Mouse (Mus musculus): Measurements from ENCODE around the gene Gga2. TPM values are rescaled to one million over a fixed set of nuclear protein-coding genes. Genes with fewer than 3 reads are reported as not detected.

Gene Gga2
- 79.0 and 87.5 TPM in 2 replicates for polyA plus RNA-seq (2015; fragmentation: Nextera tagmentation; extraction: Ambion mirVana)

GRCm38 (mm10) chr7:122020667-122021354 lies at the start of gene Gga2:
Gene Gga2 (minus strand): TSS chr7:122021222.
- Histone ChIP-seq H3K27me3 (ENCODE audit: control insufficient read depth, insufficient read depth, low read length) (no peaks in the 10 kb centered on the region), H3K9ac (ENCODE audit: low read length) (peak within 1 kb of the TSS; percentile 82), H3K36me3 (ENCODE audit: control insufficient read depth, insufficient read depth) (no peaks in the 10 kb centered on the region; the same call in 1 of the 2 replicates), H3K4me3 (ENCODE audit: low read length) (peak within 1 kb of the TSS; percentile 68), H3K9me3 (replicated peaks; ENCODE audit: control insufficient read depth, low read length) (no peaks in the 10 kb centered on the region), H3K27ac (ENCODE audit: low read length) (peak within 1 kb of the TSS; percentile 85), H3K4me2 (ENCODE audit: low read depth, low read length) (peak within 1 kb of the TSS; percentile 74), H3K4me1 (ENCODE audit: control insufficient read depth, insufficient read depth, low read length) (peaks cover 24% of the 10 kb centered on the region)
- under 1% methylated on average over 50 of the region's 50 CpGs for WGBS
- ATAC-seq (replicated peaks; ENCODE audit: extremely low read depth, insufficient read depth, low FRiP score): peak; percentile 84

GRCm38 (mm10) chr7:122067517-122068381 lies 46.7 kb upstream of the Gga2 start:
- peak; percentile 3; the same call in 1 of the 2 replicates for ATAC-seq (replicated peaks; ENCODE audit: extremely low read depth, insufficient read depth, low FRiP score)
- Histone ChIP-seq H3K9ac (ENCODE audit: low read length) (peak overlapping the region; percentile 97), H3K4me3 (ENCODE audit: low read length) (peak overlapping the region; percentile 99), H3K4me2 (ENCODE audit: low read depth, low read length) (peak overlapping the region; percentile 71), H3K27ac (ENCODE audit: low read length) (peak overlapping the region; percentile 87), H3K36me3 (ENCODE audit: control insufficient read depth, insufficient read depth) (peaks cover 26% of the 10 kb centered on the region), H3K9me3 (replicated peaks; ENCODE audit: control insufficient read depth, low read length) (no peaks in the 10 kb centered on the region), H3K27me3 (ENCODE audit: control insufficient read depth, insufficient read depth, low read length) (no peaks in the 10 kb centered on the region), H3K4me1 (ENCODE audit: control insufficient read depth, insufficient read depth, low read length) (peaks cover 31% of the 10 kb centered on the region)
- WGBS: under 1% methylated on average over 57 of the region's 58 CpGs

GRCm38 (mm10) chr7:122066945-122067516 lies 46.0 kb upstream of the Gga2 start, which contains the start of the genes Ubfd1 and Ears2:
Gene Ubfd1 (plus strand): TSS chr7:122067175.
Gene Ears2 (minus strand): TSS chr7:122067263.
- H3K4me3 ChIP-seq (ENCODE audit: low read length): peak within 1 kb of the TSS; percentile 99
- peak within 1 kb of the TSS; percentile 97 for H3K9ac ChIP-seq (ENCODE audit: low read length)
- peak; percentile 98 for ATAC-seq (replicated peaks; ENCODE audit: extremely low read depth, insufficient read depth, low FRiP score)
- peak within 1 kb of the TSS; percentile 87 for H3K27ac ChIP-seq (ENCODE audit: low read length)
- peaks cover 31% of the 10 kb centered on the region for H3K4me1 ChIP-seq (ENCODE audit: control insufficient read depth, insufficient read depth, low read length)
- under 1% methylated on average over 60 of the region's 60 CpGs for WGBS
- peak within 1 kb of the TSS; percentile 96 for H3K4me2 ChIP-seq (ENCODE audit: low read depth, low read length)
- peaks cover 26% of the 10 kb centered on the region for H3K36me3 ChIP-seq (ENCODE audit: control insufficient read depth, insufficient read depth)
- no peaks in the 10 kb centered on the region for H3K9me3 ChIP-seq (replicated peaks; ENCODE audit: control insufficient read depth, low read length)
- H3K27me3 ChIP-seq (ENCODE audit: control insufficient read depth, insufficient read depth, low read length): no peaks in the 10 kb centered on the region

GRCm38 (mm10) chr7:122066102-122066944 lies 45.3 kb upstream of the Gga2 start:
- H3K4me1 ChIP-seq (ENCODE audit: control insufficient read depth, insufficient read depth, low read length): peaks cover 31% of the 10 kb centered on the region
- H3K4me2 ChIP-seq (ENCODE audit: low read depth, low read length): peak overlapping the region; percentile 96
- peaks cover 20% of the 10 kb centered on the region; the same call in 1 of the 2 replicates for H3K36me3 ChIP-seq (ENCODE audit: control insufficient read depth, insufficient read depth)
- H3K9me3 ChIP-seq (replicated peaks; ENCODE audit: control insufficient read depth, low read length): no peaks in the 10 kb centered on the region
- peak overlapping the region; percentile 99 for H3K4me3 ChIP-seq (ENCODE audit: low read length)
- peak overlapping the region; percentile 87 for H3K27ac ChIP-seq (ENCODE audit: low read length)
- peak overlapping the region; percentile 97 for H3K9ac ChIP-seq (ENCODE audit: low read length)
- WGBS: 13% methylated on average over 31 of the region's 31 CpGs
- peak; percentile 43; the same call in 1 of the 2 replicates for ATAC-seq (replicated peaks; ENCODE audit: extremely low read depth, insufficient read depth, low FRiP score)
- no peaks in the 10 kb centered on the region for H3K27me3 ChIP-seq (ENCODE audit: control insufficient read depth, insufficient read depth, low read length)

- H3K36me3 ChIP-seq (ENCODE audit: control insufficient read depth, insufficient read depth): peaks cover 17% of the 10 kb centered on the region; the same call in 1 of the 2 replicates
- peak overlapping the region; percentile 96 for H3K4me2 ChIP-seq (ENCODE audit: low read depth, low read length)
- H3K4me1 ChIP-seq (ENCODE audit: control insufficient read depth, insufficient read depth, low read length): peaks cover 30% of the 10 kb centered on the region
- ATAC-seq (replicated peaks; ENCODE audit: extremely low read depth, insufficient read depth, low FRiP score): no peak
- 33% methylated on average over 1 of the region's 1 CpGs for WGBS
- H3K27me3 ChIP-seq (ENCODE audit: control insufficient read depth, insufficient read depth, low read length): no peaks in the 10 kb centered on the region
- H3K9ac ChIP-seq (ENCODE audit: low read length): peak overlapping the region; percentile 97; the same call in 1 of the 2 replicates
- peak overlapping the region; percentile 87 for H3K27ac ChIP-seq (ENCODE audit: low read length)
- H3K4me3 ChIP-seq (ENCODE audit: low read length): peak overlapping the region; percentile 99; the same call in 1 of the 2 replicates
- no peaks in the 10 kb centered on the region for H3K9me3 ChIP-seq (replicated peaks; ENCODE audit: control insufficient read depth, low read length)
Observed at GRCm38 (mm10) chr7:122065656-122066055, 44.6 kb upstream of the Gga2 start.

- no peak overlapping the region for H3K4me3 ChIP-seq (ENCODE audit: low read length)
- H3K36me3 ChIP-seq (ENCODE audit: control insufficient read depth, insufficient read depth): peaks cover 30% of the 10 kb centered on the region
- H3K4me2 ChIP-seq (ENCODE audit: low read depth, low read length): no peak overlapping the region
- no peak for ATAC-seq (replicated peaks; ENCODE audit: extremely low read depth, insufficient read depth, low FRiP score)
- H3K4me1 ChIP-seq (ENCODE audit: control insufficient read depth, insufficient read depth, low read length): no peaks in the 10 kb centered on the region
- H3K27ac ChIP-seq (ENCODE audit: low read length): no peak overlapping the region
- no peak overlapping the region for H3K9ac ChIP-seq (ENCODE audit: low read length)
- 79% methylated on average over 5 of the region's 5 CpGs for WGBS
- 0 out of 2 replicates have a peak, but pooled peaks cover 2% of the 10 kb centered on the region for H3K9me3 ChIP-seq (replicated peaks; ENCODE audit: control insufficient read depth, low read length)
- H3K27me3 ChIP-seq (ENCODE audit: control insufficient read depth, insufficient read depth, low read length): no peaks in the 10 kb centered on the region
Observed at GRCm38 (mm10) chr7:122056633-122057032, 35.6 kb upstream of the Gga2 start.

GRCm38 (mm10) chr7:122050834-122051233 lies 29.8 kb upstream of the Gga2 start:
- H3K9ac ChIP-seq (ENCODE audit: low read length): no peak overlapping the region
- ATAC-seq (replicated peaks; ENCODE audit: extremely low read depth, insufficient read depth, low FRiP score): no peak
- H3K27me3 ChIP-seq (ENCODE audit: control insufficient read depth, insufficient read depth, low read length): no peaks in the 10 kb centered on the region
- no peak overlapping the region for H3K4me2 ChIP-seq (ENCODE audit: low read depth, low read length)
- peaks cover 24% of the 10 kb centered on the region for H3K4me1 ChIP-seq (ENCODE audit: control insufficient read depth, insufficient read depth, low read length)
- H3K27ac ChIP-seq (ENCODE audit: low read length): peak overlapping the region; percentile 6; the same call in 1 of the 2 replicates
- WGBS: 67% methylated on average over 1 of the region's 1 CpGs
- H3K9me3 ChIP-seq (replicated peaks; ENCODE audit: control insufficient read depth, low read length): no peaks in the 10 kb centered on the region
- H3K4me3 ChIP-seq (ENCODE audit: low read length): no peak overlapping the region
- peaks cover 20% of the 10 kb centered on the region; the same call in 1 of the 2 replicates for H3K36me3 ChIP-seq (ENCODE audit: control insufficient read depth, insufficient read depth)

GRCm38 (mm10) chr7:122048191-122048590 lies 27.2 kb upstream of the Gga2 start:
- Histone ChIP-seq H3K4me1 (ENCODE audit: control insufficient read depth, insufficient read depth, low read length) (peaks cover 30% of the 10 kb centered on the region), H3K9ac (ENCODE audit: low read length) (no peak overlapping the region)
- no peak for ATAC-seq (replicated peaks; ENCODE audit: extremely low read depth, insufficient read depth, low FRiP score)

More at GRCm38 (mm10) chr7:122048191-122048590, 27.2 kb upstream of the Gga2 start:
- peak overlapping the region; percentile 97 for H3K27ac ChIP-seq (ENCODE audit: low read length)
- WGBS: 82% methylated on average over 9 of the region's 9 CpGs
- no peaks in the 10 kb centered on the region for H3K9me3 ChIP-seq (replicated peaks; ENCODE audit: control insufficient read depth, low read length)
- H3K36me3 ChIP-seq (ENCODE audit: control insufficient read depth, insufficient read depth): peaks cover 12% of the 10 kb centered on the region
- no peak overlapping the region for H3K4me3 ChIP-seq (ENCODE audit: low read length)
- H3K4me2 ChIP-seq (ENCODE audit: low read depth, low read length): no peak overlapping the region
- H3K27me3 ChIP-seq (ENCODE audit: control insufficient read depth, insufficient read depth, low read length): no peaks in the 10 kb centered on the region
